Mouse (Mus musculus) heart, embryonic 11.5 days (tissue): ENCODE measurements around the gene Acox2. TPM values are rescaled to one million over a fixed set of nuclear protein-coding genes. Genes with fewer than 3 reads are reported as not detected.

ENCODE experiments used
- ATAC-seq: fragments of 200-750 bp; cut with Nextera tagmentation; replicated peaks from 2 replicates; pipeline ENCODE4 v1.8.0; 2017; ENCODE audit warnings: moderate library complexity; ENCODE audit not compliant: insufficient number of reproducible peaks, low FRiP score, low TSS enrichment
- H3K27ac ChIP-seq: fragments of 300-500 bp; sonication (generic); 2 replicates; pipeline ENCODE4 v1.5.1; 2014; ENCODE audit warnings: mild to moderate bottlenecking, low read depth, low read length
- H3K27me3 ChIP-seq: fragments of 300-500 bp; sonication (generic); 2 replicates; pipeline ENCODE4 v1.6.1; 2014; ENCODE audit warnings: mild to moderate bottlenecking, low read length, mixed read lengths; ENCODE audit not compliant: control insufficient read depth, insufficient read depth
- H3K36me3 ChIP-seq: fragments of 300-500 bp; sonication (generic); 2 replicates; pipeline ENCODE4 v1.6.1; 2014; ENCODE audit warnings: mild to moderate bottlenecking, low read length, moderate library complexity, mixed read lengths; ENCODE audit not compliant: control insufficient read depth, insufficient read depth
- H3K4me1 ChIP-seq: fragments of 300-500 bp; sonication (generic); 2 replicates; pipeline ENCODE4 v1.6.1; 2014; ENCODE audit warnings: low read length; ENCODE audit not compliant: control insufficient read depth, insufficient read depth
- H3K4me2 ChIP-seq: fragments of 300-500 bp; sonication (generic); 2 replicates; pipeline ENCODE4 v1.6.1; 2014; ENCODE audit warnings: mild to moderate bottlenecking, moderate library complexity
- H3K4me3 ChIP-seq: fragments of 300-500 bp; sonication (generic); 2 replicates; pipeline ENCODE4 v1.5.1; 2014; ENCODE audit warnings: low read depth, low read length
- H3K9ac ChIP-seq: fragments of 300-500 bp; sonication (generic); 2 replicates; pipeline ENCODE4 v1.6.1; 2014; ENCODE audit warnings: mild to moderate bottlenecking, low read depth, low read length, moderate library complexity
- H3K9me3 ChIP-seq: fragments of 300-500 bp; sonication (generic); replicated peaks from 2 replicates; pipeline ENCODE4 v1.6.1; 2016; ENCODE audit warnings: low read length; ENCODE audit not compliant: control insufficient read depth
- WGBS: fragments of 180-500 bp; shearing (Covaris S2); extraction: QIAGEN DNeasy Blood & Tissue Kit; methylation state at CpG from one replicate; pipeline ENCODE4 v1.1.7; 2014; ENCODE audit not compliant: insufficient replicate concordance; 5-methylcytosine and 5-hydroxymethylcytosine counted together
- polyA plus RNA-seq: library from polyadenylated mRNA; unstranded; fragments of >200 nt; fragmentation: Nextera tagmentation; extraction: Ambion mirVana; gene quantifications from 2 replicates; pipeline ENCODE4 v1.2.1, GENCODE M21; 2014

Gene Acox2
- polyA plus RNA-seq, 1 experiment from 2014 or later: 0.42 TPM

DNA sequence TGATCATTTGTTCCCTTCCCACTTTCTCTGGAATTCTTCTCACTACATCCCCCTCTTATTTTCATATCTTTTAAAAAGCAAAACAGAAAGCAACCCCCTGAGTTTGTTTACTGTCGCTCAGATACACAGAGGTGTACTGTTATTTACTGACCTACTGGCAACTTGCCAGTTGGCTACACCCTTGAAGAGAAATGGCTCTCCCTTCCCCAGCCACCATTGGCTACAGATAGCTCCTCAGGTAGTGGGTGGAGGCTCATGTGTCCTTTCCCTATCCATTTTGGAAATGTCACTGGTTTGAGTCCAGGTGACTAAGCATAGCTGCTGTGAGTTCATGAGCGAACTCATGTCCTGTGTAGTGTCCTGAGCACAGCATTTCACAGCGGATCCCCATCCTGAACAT, 57.4 kb downstream of the Acox2 start:
- Histone ChIP-seq H3K4me2 (no peak overlapping the region), H3K9ac (no peak overlapping the region), H3K27ac (no peak overlapping the region), H3K4me1 (peaks cover 12% of the 10 kb centered on the region), H3K27me3 (no peaks in the 10 kb centered on the region), H3K36me3 (no peaks in the 10 kb centered on the region), H3K9me3 (no peaks in the 10 kb centered on the region), H3K4me3 (no peak overlapping the region)
- 75% methylated on average over 3 of the region's 3 CpGs for WGBS
- ATAC-seq: no peak

- WGBS: 74% methylated on average over 5 of the region's 5 CpGs
- Histone ChIP-seq H3K4me2 (no peak overlapping the region), H3K27ac (no peak overlapping the region), H3K4me3 (no peak overlapping the region), H3K4me1 (peaks cover 4% of the 10 kb centered on the region; the same call in 1 of the 2 replicates), H3K9ac (no peak overlapping the region), H3K27me3 (no peaks in the 10 kb centered on the region), H3K36me3 (no peaks in the 10 kb centered on the region), H3K9me3 (no peaks in the 10 kb centered on the region)
- ATAC-seq: no peak
Observed at GRCm38 (mm10) chr14:8200769-8201168, 58.4 kb downstream of the Acox2 start.

GRCm38 (mm10) chr14:8192727-8193126, 66.4 kb downstream of the Acox2 start:
- no peaks in the 10 kb centered on the region for H3K4me1 ChIP-seq
- no peak overlapping the region for H3K4me3 ChIP-seq
- H3K27me3 ChIP-seq: no peaks in the 10 kb centered on the region
- WGBS: 83% methylated on average over 6 of the region's 6 CpGs
- H3K36me3 ChIP-seq: no peaks in the 10 kb centered on the region
- H3K4me2 ChIP-seq: no peak overlapping the region
- ATAC-seq: no peak
- no peaks in the 10 kb centered on the region for H3K9me3 ChIP-seq
- no peak overlapping the region for H3K9ac ChIP-seq
- H3K27ac ChIP-seq: no peak overlapping the region

- Histone ChIP-seq H3K36me3 (no peaks in the 10 kb centered on the region), H3K4me1 (no peaks in the 10 kb centered on the region), H3K9me3 (no peaks in the 10 kb centered on the region), H3K27ac (no peak overlapping the region), H3K4me2 (no peak overlapping the region), H3K9ac (no peak overlapping the region), H3K27me3 (no peaks in the 10 kb centered on the region), H3K4me3 (no peak overlapping the region)
- no peak for ATAC-seq
- WGBS: 60% methylated on average over 12 of the region's 12 CpGs
Observed at GRCm38 (mm10) chr14:8191331-8191965, 67.7 kb downstream of the Acox2 start.

DNA sequence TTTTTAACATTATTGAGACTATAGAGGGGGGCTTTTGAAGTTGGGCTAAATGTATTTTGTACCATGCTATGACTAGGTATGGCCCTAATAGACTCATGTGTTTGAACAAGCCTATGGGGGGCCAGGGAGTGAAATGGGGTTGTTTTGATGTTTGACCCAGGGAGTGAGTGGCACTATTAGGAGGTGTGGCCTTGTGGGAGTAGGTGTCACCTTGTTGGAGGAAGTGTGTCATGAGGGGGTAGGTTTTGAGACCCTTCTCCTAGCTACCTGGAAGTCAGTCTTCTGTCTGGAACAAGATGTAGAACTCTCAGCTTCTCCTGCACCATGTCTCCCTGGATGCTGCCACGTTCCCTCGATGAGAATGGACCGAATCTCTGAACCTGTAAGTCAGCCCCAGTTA, 68.6 kb downstream of the Acox2 start:
- no peaks in the 10 kb centered on the region for H3K27me3 ChIP-seq
- H3K4me2 ChIP-seq: no peak overlapping the region
- WGBS: 80% methylated on average over 3 of the region's 3 CpGs
- ATAC-seq: no peak
- H3K36me3 ChIP-seq: no peaks in the 10 kb centered on the region
- no peaks in the 10 kb centered on the region for H3K9me3 ChIP-seq
- H3K4me3 ChIP-seq: no peak overlapping the region
- no peak overlapping the region for H3K27ac ChIP-seq
- H3K4me1 ChIP-seq: no peaks in the 10 kb centered on the region
- no peak overlapping the region for H3K9ac ChIP-seq

GRCm38 (mm10) chr14:8186278-8187045, 72.7 kb downstream of the Acox2 start:
- no peak overlapping the region for H3K4me2 ChIP-seq
- 0 out of 2 replicates have a peak, but pooled peaks cover 2% of the 10 kb centered on the region for H3K9me3 ChIP-seq
- no peak overlapping the region for H3K9ac ChIP-seq
- ATAC-seq: no peak
- H3K4me1 ChIP-seq: no peaks in the 10 kb centered on the region
- H3K27me3 ChIP-seq: no peaks in the 10 kb centered on the region
- WGBS: 84% methylated on average over 6 of the region's 6 CpGs
- H3K4me3 ChIP-seq: no peak overlapping the region
- no peaks in the 10 kb centered on the region for H3K36me3 ChIP-seq
- no peak overlapping the region for H3K27ac ChIP-seq

- Histone ChIP-seq H3K27ac (no peak overlapping the region), H3K4me1 (no peaks in the 10 kb centered on the region), H3K36me3 (no peaks in the 10 kb centered on the region), H3K9me3 (0 out of 2 replicates have a peak, but pooled peaks cover 2% of the 10 kb centered on the region), H3K9ac (no peak overlapping the region), H3K27me3 (no peaks in the 10 kb centered on the region), H3K4me2 (no peak overlapping the region), H3K4me3 (no peak overlapping the region)
- no peak for ATAC-seq
- WGBS: 62% methylated on average over 3 of the region's 3 CpGs
Observed at GRCm38 (mm10) chr14:8183330-8183729, 75.8 kb downstream of the Acox2 start.

DNA sequence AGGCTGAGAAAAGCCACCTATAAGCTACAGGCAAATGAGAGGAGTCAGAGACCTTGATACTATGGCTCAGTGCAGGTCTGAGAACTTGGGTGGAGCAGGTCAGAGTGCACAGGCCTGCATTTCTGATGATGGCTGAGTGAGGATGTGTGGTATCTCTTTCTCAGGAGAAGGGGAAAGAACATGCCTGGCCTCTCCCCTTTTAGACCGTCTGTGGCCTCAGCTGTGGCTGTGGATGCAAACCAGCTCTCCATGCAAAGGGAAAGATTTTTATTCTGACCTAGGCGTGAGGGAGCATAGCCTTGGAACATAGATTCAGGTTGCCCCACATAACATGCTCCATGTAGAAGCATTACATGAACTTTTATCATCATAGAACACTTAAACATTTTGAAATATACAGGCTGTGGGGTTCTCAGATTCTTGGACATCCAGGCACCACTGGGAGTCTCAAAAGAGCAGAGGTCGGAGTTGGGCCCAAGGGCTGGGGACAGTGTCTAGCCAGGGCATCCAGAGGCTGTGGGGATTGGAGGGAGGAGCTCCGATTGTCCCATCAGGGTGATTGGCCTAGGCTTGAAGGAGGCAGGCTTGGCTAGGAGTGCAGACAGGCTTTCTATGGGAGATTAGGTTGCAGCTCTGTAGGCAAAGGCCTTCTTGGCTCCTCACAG, 78.7 kb downstream of the Acox2 start:
- no peak for ATAC-seq
- WGBS: 64% methylated on average over 4 of the region's 4 CpGs
- no peak overlapping the region for H3K27ac ChIP-seq
- 0 out of 2 replicates have a peak, but pooled peaks cover 2% of the 10 kb centered on the region for H3K9me3 ChIP-seq
- no peaks in the 10 kb centered on the region for H3K4me1 ChIP-seq
- no peak overlapping the region for H3K4me3 ChIP-seq
- H3K27me3 ChIP-seq: no peaks in the 10 kb centered on the region
- H3K4me2 ChIP-seq: no peak overlapping the region
- no peak overlapping the region for H3K9ac ChIP-seq
- no peaks in the 10 kb centered on the region for H3K36me3 ChIP-seq
